Mouse (Mus musculus): ENCODE measurements around the gene Defb19. TPM values are rescaled to one million over a fixed set of nuclear protein-coding genes. Genes with fewer than 3 reads are reported as not detected.

The Defb19 gene
- polyA plus RNA-seq, 1 experiment from 2014 or later: 1.2 TPM

GRCm38 (mm10) chr2:152600076-152600475 is 20.0 kb upstream of the Defb19 start:
- no peak overlapping the region for H3K4me2 ChIP-seq (ENCODE audit: low read depth, low read length)
- no peaks in the 10 kb centered on the region for H3K27me3 ChIP-seq (ENCODE audit: control insufficient read depth, insufficient read depth, low read length)
- H3K4me1 ChIP-seq (ENCODE audit: control insufficient read depth, insufficient read depth, low read length): no peaks in the 10 kb centered on the region
- H3K4me3 ChIP-seq (ENCODE audit: low read length): no peak overlapping the region
- no peak for ATAC-seq (replicated peaks; ENCODE audit: extremely low read depth, insufficient read depth, low FRiP score)
- H3K36me3 ChIP-seq (ENCODE audit: control insufficient read depth, insufficient read depth): no peaks in the 10 kb centered on the region
- H3K27ac ChIP-seq (ENCODE audit: low read length): no peak overlapping the region
- H3K9ac ChIP-seq (ENCODE audit: low read length): no peak overlapping the region
- no peaks in the 10 kb centered on the region for H3K9me3 ChIP-seq (replicated peaks; ENCODE audit: control insufficient read depth, low read length)
- WGBS: 75% methylated on average over 6 of the region's 6 CpGs

- Histone ChIP-seq H3K4me3 (ENCODE audit: low read length) (no peak within 1 kb of the TSS), H3K9me3 (replicated peaks; ENCODE audit: control insufficient read depth, low read length) (no peaks in the 10 kb centered on the region), H3K27ac (ENCODE audit: low read length) (no peak within 1 kb of the TSS), H3K4me2 (ENCODE audit: low read depth, low read length) (no peak within 1 kb of the TSS), H3K27me3 (ENCODE audit: control insufficient read depth, insufficient read depth, low read length) (no peaks in the 10 kb centered on the region), H3K36me3 (ENCODE audit: control insufficient read depth, insufficient read depth) (no peaks in the 10 kb centered on the region), H3K9ac (ENCODE audit: low read length) (no peak within 1 kb of the TSS), H3K4me1 (ENCODE audit: control insufficient read depth, insufficient read depth, low read length) (no peaks in the 10 kb centered on the region)
- no peak for ATAC-seq (replicated peaks; ENCODE audit: extremely low read depth, insufficient read depth, low FRiP score)
- 64% methylated on average over 7 of the region's 7 CpGs for WGBS
Measured at GRCm38 (mm10) chr2:152599299-152599698, 19.2 kb upstream of the Defb19 start, which contains the start of gene Defb45. Defb45 (minus strand) TSS chr2:152599399.

- Histone ChIP-seq H3K36me3 (ENCODE audit: control insufficient read depth, insufficient read depth) (no peaks in the 10 kb centered on the region), H3K4me1 (ENCODE audit: control insufficient read depth, insufficient read depth, low read length) (no peaks in the 10 kb centered on the region), H3K9me3 (replicated peaks; ENCODE audit: control insufficient read depth, low read length) (no peaks in the 10 kb centered on the region), H3K4me3 (ENCODE audit: low read length) (no peak overlapping the region), H3K27ac (ENCODE audit: low read length) (no peak overlapping the region), H3K4me2 (ENCODE audit: low read depth, low read length) (no peak overlapping the region), H3K27me3 (ENCODE audit: control insufficient read depth, insufficient read depth, low read length) (no peaks in the 10 kb centered on the region), H3K9ac (ENCODE audit: low read length) (no peak overlapping the region)
- 48% methylated on average over 6 of the region's 6 CpGs for WGBS
- no peak for ATAC-seq (replicated peaks; ENCODE audit: extremely low read depth, insufficient read depth, low FRiP score)
Measured at GRCm38 (mm10) chr2:152589021-152589420, 8.9 kb upstream of the Defb19 start.

- no peak for ATAC-seq (replicated peaks; ENCODE audit: extremely low read depth, insufficient read depth, low FRiP score)
- no peaks in the 10 kb centered on the region for H3K36me3 ChIP-seq (ENCODE audit: control insufficient read depth, insufficient read depth)
- no peak overlapping the region for H3K27ac ChIP-seq (ENCODE audit: low read length)
Measured at GRCm38 (mm10) chr2:152588450-152588849, 8.3 kb upstream of the Defb19 start.

GRCm38 (mm10) chr2:152586926-152587560 is 6.9 kb upstream of the Defb19 start:
- no peaks in the 10 kb centered on the region for H3K27me3 ChIP-seq (ENCODE audit: control insufficient read depth, insufficient read depth, low read length)
- WGBS: 65% methylated on average over 4 of the region's 4 CpGs
- H3K4me1 ChIP-seq (ENCODE audit: control insufficient read depth, insufficient read depth, low read length): no peaks in the 10 kb centered on the region
- no peaks in the 10 kb centered on the region for H3K9me3 ChIP-seq (replicated peaks; ENCODE audit: control insufficient read depth, low read length)
- H3K9ac ChIP-seq (ENCODE audit: low read length): no peak overlapping the region
- no peaks in the 10 kb centered on the region for H3K36me3 ChIP-seq (ENCODE audit: control insufficient read depth, insufficient read depth)
- ATAC-seq (replicated peaks; ENCODE audit: extremely low read depth, insufficient read depth, low FRiP score): no peak
- H3K27ac ChIP-seq (ENCODE audit: low read length): no peak overlapping the region
- H3K4me2 ChIP-seq (ENCODE audit: low read depth, low read length): no peak overlapping the region
- no peak overlapping the region for H3K4me3 ChIP-seq (ENCODE audit: low read length)

More at GRCm38 (mm10) chr2:152588450-152588849, 8.3 kb upstream of the Defb19 start:
- no peak overlapping the region for H3K4me3 ChIP-seq (ENCODE audit: low read length)
- H3K9ac ChIP-seq (ENCODE audit: low read length): no peak overlapping the region
- no peak overlapping the region for H3K4me2 ChIP-seq (ENCODE audit: low read depth, low read length)
- no peaks in the 10 kb centered on the region for H3K4me1 ChIP-seq (ENCODE audit: control insufficient read depth, insufficient read depth, low read length)
- no peaks in the 10 kb centered on the region for H3K27me3 ChIP-seq (ENCODE audit: control insufficient read depth, insufficient read depth, low read length)
- WGBS: 38% methylated on average over 2 of the region's 2 CpGs
- H3K9me3 ChIP-seq (replicated peaks; ENCODE audit: control insufficient read depth, low read length): no peaks in the 10 kb centered on the region

GRCm38 (mm10) chr2:152580612-152581011 is 500 bp upstream of the Defb19 start:
- Histone ChIP-seq H3K9ac (ENCODE audit: low read length) (no peak overlapping the region), H3K4me3 (ENCODE audit: low read length) (no peak overlapping the region), H3K36me3 (ENCODE audit: control insufficient read depth, insufficient read depth) (no peaks in the 10 kb centered on the region), H3K27ac (ENCODE audit: low read length) (no peak overlapping the region), H3K9me3 (replicated peaks; ENCODE audit: control insufficient read depth, low read length) (no peaks in the 10 kb centered on the region), H3K4me1 (ENCODE audit: control insufficient read depth, insufficient read depth, low read length) (no peaks in the 10 kb centered on the region), H3K4me2 (ENCODE audit: low read depth, low read length) (no peak overlapping the region), H3K27me3 (ENCODE audit: control insufficient read depth, insufficient read depth, low read length) (no peaks in the 10 kb centered on the region)
- 57% methylated on average over 11 of the region's 11 CpGs for WGBS
- no peak for ATAC-seq (replicated peaks; ENCODE audit: extremely low read depth, insufficient read depth, low FRiP score)

GRCm38 (mm10) chr2:152573484-152573883 is 6.6 kb downstream of the Defb19 start:
- no peaks in the 10 kb centered on the region for H3K36me3 ChIP-seq (ENCODE audit: control insufficient read depth, insufficient read depth)
- H3K4me1 ChIP-seq (ENCODE audit: control insufficient read depth, insufficient read depth, low read length): no peaks in the 10 kb centered on the region
- WGBS: 83% methylated on average over 8 of the region's 8 CpGs
- H3K9me3 ChIP-seq (replicated peaks; ENCODE audit: control insufficient read depth, low read length): 0 out of 2 replicates have a peak, but pooled peaks cover 3% of the 10 kb centered on the region
- no peak overlapping the region for H3K27ac ChIP-seq (ENCODE audit: low read length)
- ATAC-seq (replicated peaks; ENCODE audit: extremely low read depth, insufficient read depth, low FRiP score): no peak
- H3K9ac ChIP-seq (ENCODE audit: low read length): no peak overlapping the region
- H3K27me3 ChIP-seq (ENCODE audit: control insufficient read depth, insufficient read depth, low read length): 0 out of 2 replicates have a peak, but pooled peaks cover 2% of the 10 kb centered on the region
- no peak overlapping the region for H3K4me3 ChIP-seq (ENCODE audit: low read length)
- no peak overlapping the region for H3K4me2 ChIP-seq (ENCODE audit: low read depth, low read length)

GRCm38 (mm10) chr2:152572114-152572794 is 7.9 kb downstream of the Defb19 start, which contains the start of gene Defb21:
Defb21 (plus strand) TSS chr2:152572744.
- WGBS: 61% methylated on average over 11 of the region's 11 CpGs
- H3K9me3 ChIP-seq (replicated peaks; ENCODE audit: control insufficient read depth, low read length): 0 out of 2 replicates have a peak, but pooled peaks cover 3% of the 10 kb centered on the region
- no peak within 1 kb of the TSS for H3K4me3 ChIP-seq (ENCODE audit: low read length)
- no peak for ATAC-seq (replicated peaks; ENCODE audit: extremely low read depth, insufficient read depth, low FRiP score)
- H3K9ac ChIP-seq (ENCODE audit: low read length): no peak within 1 kb of the TSS
- no peaks in the 10 kb centered on the region for H3K36me3 ChIP-seq (ENCODE audit: control insufficient read depth, insufficient read depth)
- no peak within 1 kb of the TSS for H3K27ac ChIP-seq (ENCODE audit: low read length)
- H3K4me1 ChIP-seq (ENCODE audit: control insufficient read depth, insufficient read depth, low read length): no peaks in the 10 kb centered on the region
- H3K27me3 ChIP-seq (ENCODE audit: control insufficient read depth, insufficient read depth, low read length): 0 out of 2 replicates have a peak, but pooled peaks cover 2% of the 10 kb centered on the region
- no peak within 1 kb of the TSS for H3K4me2 ChIP-seq (ENCODE audit: low read depth, low read length)

- 66% methylated on average over 6 of the region's 6 CpGs for WGBS
- ATAC-seq (replicated peaks; ENCODE audit: extremely low read depth, insufficient read depth, low FRiP score): no peak
- H3K27ac ChIP-seq (ENCODE audit: low read length): no peak overlapping the region
Measured at GRCm38 (mm10) chr2:152570313-152570712, 9.8 kb downstream of the Defb19 start.

More at GRCm38 (mm10) chr2:152570313-152570712, 9.8 kb downstream of the Defb19 start:
- Histone ChIP-seq H3K27me3 (ENCODE audit: control insufficient read depth, insufficient read depth, low read length) (0 out of 2 replicates have a peak, but pooled peaks cover 2% of the 10 kb centered on the region), H3K4me2 (ENCODE audit: low read depth, low read length) (no peak overlapping the region), H3K9me3 (replicated peaks; ENCODE audit: control insufficient read depth, low read length) (0 out of 2 replicates have a peak, but pooled peaks cover 3% of the 10 kb centered on the region), H3K4me1 (ENCODE audit: control insufficient read depth, insufficient read depth, low read length) (no peaks in the 10 kb centered on the region), H3K9ac (ENCODE audit: low read length) (no peak overlapping the region), H3K36me3 (ENCODE audit: control insufficient read depth, insufficient read depth) (no peaks in the 10 kb centered on the region), H3K4me3 (ENCODE audit: low read length) (no peak overlapping the region)
